Mouse (Mus musculus) heart, postnatal 0 days (tissue): ENCODE results near the gene Pgam1.

Source experiments
- CTCF ChIP-seq: IDR thresholded peaks from 2 replicates; pipeline ENCODE4 v1.5.1; 2016; ENCODE audit warnings: antibody characterized with exemption, control low read depth, low read depth
- EP300 ChIP-seq: IDR thresholded peaks from 2 replicates; pipeline ENCODE4 v1.6.1; 2016; ENCODE audit warnings: antibody characterized with exemption, low read depth

DNA sequence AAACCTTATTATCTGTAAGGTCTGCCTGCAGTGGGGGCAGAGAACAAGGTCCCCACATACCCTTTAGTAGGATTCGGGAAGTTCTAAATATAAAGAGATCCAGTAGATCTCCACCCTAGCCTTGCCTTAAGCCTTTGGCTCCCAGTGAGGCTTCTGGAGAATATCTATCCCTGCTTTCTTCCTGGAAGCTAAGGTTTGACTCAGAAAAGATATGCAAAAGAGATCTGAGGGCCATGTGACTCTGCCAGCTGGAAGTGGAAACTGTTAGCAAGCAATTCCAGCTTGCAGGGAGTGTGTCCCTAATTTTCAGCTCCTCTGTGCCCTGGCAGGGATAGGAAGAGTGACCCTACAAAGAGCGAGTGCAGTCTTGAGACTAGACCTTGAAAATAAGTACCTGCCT is 39.4 kb upstream of the Pgam1 start:
- TF ChIP-seq CTCF, result no peak
- no peak for TF ChIP-seq EP300
